Mouse (Mus musculus) liver, postnatal 0 days (tissue): ENCODE data around the gene Tbx21. TPM values are rescaled to one million over a fixed set of nuclear protein-coding genes. Genes with fewer than 3 reads are reported as not detected.

Experiments used
- ATAC-seq: fragments of 200-750 bp; cut with Nextera tagmentation; 2 replicates; pipeline ENCODE4 v1.8.0; 2017; ENCODE audit warnings: mild to moderate bottlenecking, moderate library complexity
- DNase-seq: peaks from one replicate; pipeline ENCODE4 v3.0.0-alpha.2; 2016
- H3K27ac ChIP-seq: fragments of 300-500 bp; sonication (generic); 2 replicates; pipeline ENCODE4 v1.5.1; 2014; ENCODE audit warnings: antibody characterized with exemption, moderate library complexity, mild to moderate bottlenecking, low read depth
- H3K27me3 ChIP-seq: fragments of 300-500 bp; sonication (generic); 2 replicates; pipeline ENCODE4 v1.6.1; 2014; ENCODE audit warnings: low read length, control low read depth, mixed read lengths; ENCODE audit not compliant: insufficient read depth
- H3K36me3 ChIP-seq: fragments of 300-500 bp; sonication (generic); replicated peaks from 2 replicates; pipeline ENCODE4 v1.6.1; 2014; ENCODE audit warnings: mild to moderate bottlenecking, control low read depth, low read length, moderate library complexity, mixed read lengths; ENCODE audit not compliant: insufficient read depth
- H3K4me1 ChIP-seq: fragments of 300-500 bp; sonication (generic); 2 replicates; pipeline ENCODE4 v1.6.1; 2014; ENCODE audit warnings: antibody characterized with exemption, mild to moderate bottlenecking, control low read depth; ENCODE audit not compliant: insufficient read depth
- H3K4me2 ChIP-seq: fragments of 300-500 bp; sonication (generic); 2 replicates; pipeline ENCODE4 v1.6.1; 2014; ENCODE audit warnings: low read depth, mild to moderate bottlenecking, low read length, moderate library complexity, mixed read lengths
- H3K4me3 ChIP-seq: fragments of 300-500 bp; sonication (generic); 2 replicates; pipeline ENCODE4 v1.5.1; 2014; ENCODE audit warnings: low read depth, low read length
- H3K9ac ChIP-seq: fragments of 300-500 bp; sonication (generic); replicated peaks from 2 replicates; pipeline ENCODE4 v1.6.1; 2014; ENCODE audit warnings: mild to moderate bottlenecking, moderate library complexity
- H3K9me3 ChIP-seq: fragments of 300-500 bp; sonication (generic); 2 replicates; pipeline ENCODE4 v1.6.1; 2016; ENCODE audit warnings: mild to moderate bottlenecking, control low read depth, low read length, mixed read lengths
- CTCF ChIP-seq: sonication (generic); IDR thresholded peaks from 2 replicates; pipeline ENCODE4 v1.5.1; 2016; ENCODE audit warnings: antibody characterized with exemption, low read depth
- EP300 ChIP-seq: IDR thresholded peaks from 2 replicates; pipeline ENCODE4 v1.6.1; 2016; ENCODE audit warnings: antibody characterized with exemption, low read depth, mild to moderate bottlenecking
- WGBS: fragments of 180-500 bp; shearing (Covaris S2); extraction: QIAGEN DNeasy Blood & Tissue Kit; methylation state at CpG from one replicate; pipeline ENCODE4 v1.1.7; 2014; ENCODE audit not compliant: insufficient replicate concordance; 5-methylcytosine and 5-hydroxymethylcytosine counted together
- polyA plus RNA-seq: library from polyadenylated mRNA; unstranded; fragments of >200 nt; fragmentation: Nextera tagmentation; extraction: Ambion mirVana; gene quantifications from 2 replicates; pipeline ENCODE4 v1.2.1, GENCODE M21; 2015

Gene Tbx21
- polyA plus RNA-seq, 1 experiment from 2014 or later = 0.27 TPM

DNA sequence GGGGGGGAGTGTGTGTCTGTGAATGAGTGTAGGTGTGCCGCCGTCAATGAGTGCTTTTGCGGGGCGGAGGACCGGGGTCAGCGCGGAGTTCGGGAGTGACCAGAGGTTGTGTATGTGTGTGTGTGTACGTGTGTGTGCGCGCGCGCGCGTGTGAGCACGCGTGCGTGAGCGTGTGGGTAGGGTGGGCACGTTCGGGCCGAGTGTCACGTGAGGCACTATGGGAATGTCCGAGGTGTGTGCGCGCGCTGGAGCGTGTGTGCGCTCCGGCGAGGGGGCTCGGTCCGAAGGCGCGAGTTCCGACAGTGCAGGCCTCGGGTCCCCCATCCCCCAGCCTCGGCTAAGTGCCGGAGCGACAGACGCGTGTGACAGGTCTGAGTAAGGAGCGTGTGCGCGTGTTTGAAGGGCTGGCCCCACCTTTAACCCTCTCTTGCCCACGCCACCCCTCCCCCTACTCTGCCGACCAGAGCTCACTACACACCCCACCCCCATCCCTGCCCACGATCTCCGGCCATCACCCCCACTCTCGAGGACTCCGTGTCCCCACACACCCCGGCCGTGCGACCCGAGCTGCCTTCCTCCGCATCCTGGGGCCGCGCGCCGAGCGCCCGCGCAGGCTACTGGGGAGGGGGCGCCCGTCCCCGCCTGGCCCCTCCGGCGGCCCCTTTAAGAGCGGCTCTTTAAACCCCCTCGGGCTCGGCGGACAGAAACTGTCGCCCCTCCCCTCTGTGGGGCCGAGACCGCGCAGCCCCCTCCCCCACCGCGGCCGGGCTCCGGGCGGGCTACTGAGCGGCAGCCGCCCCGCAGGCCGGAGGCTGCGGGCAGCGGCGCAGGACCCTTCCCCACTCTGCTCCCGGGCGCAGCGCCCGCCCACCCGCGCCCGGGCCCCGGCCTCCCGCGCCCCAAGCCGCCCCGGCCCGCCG, 35.5 kb upstream of the Tbx21 start:
- Histone ChIP-seq H3K4me3 (peak overlapping the region; percentile 66), H3K27ac (peak overlapping the region; percentile 76), H3K9ac (peak overlapping the region; percentile 60), H3K4me2 (peak overlapping the region; percentile 98), H3K27me3 (peaks cover 20% of the 10 kb centered on the region), H3K9me3 (no peaks in the 10 kb centered on the region), H3K4me1 (peaks cover 11% of the 10 kb centered on the region), H3K36me3 (peaks cover 8% of the 10 kb centered on the region; the same call in 1 of the 2 replicates)
- ATAC-seq (peak; percentile 58), DNase-seq (peak; percentile 53)
- TF ChIP-seq EP300 = no peak
- TF ChIP-seq CTCF = no peak
- under 1% methylated on average over 58 of the region's 102 CpGs for WGBS

DNA sequence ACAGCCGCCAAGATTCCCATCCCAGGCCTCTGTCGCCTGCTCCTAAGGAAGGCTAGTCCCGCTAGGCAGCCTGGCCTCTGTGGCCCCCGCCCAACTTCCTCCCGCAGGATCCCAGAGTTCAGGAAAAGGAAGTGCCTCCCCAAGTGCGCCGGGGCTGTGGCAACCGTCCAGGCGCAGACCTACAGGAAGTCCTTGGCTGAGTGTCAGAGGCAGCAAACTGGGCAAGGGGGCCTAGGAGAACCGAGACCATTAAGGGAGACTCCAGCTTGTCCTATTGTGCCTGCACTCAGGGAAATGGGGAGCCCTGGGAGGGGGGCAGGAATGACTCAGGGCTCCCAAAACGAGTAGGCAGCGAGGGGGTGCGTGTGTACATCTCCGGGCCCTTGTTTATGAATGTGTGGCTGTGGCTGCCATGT, 34.9 kb upstream of the Tbx21 start:
- peak; percentile 43 for ATAC-seq
- Histone ChIP-seq H3K4me2 (peak overlapping the region; percentile 98), H3K36me3 (0 out of 2 replicates have a peak, but pooled peaks cover 3% of the 10 kb centered on the region), H3K4me1 (peaks cover 11% of the 10 kb centered on the region), H3K4me3 (peak overlapping the region; percentile 66), H3K27ac (peak overlapping the region; percentile 76), H3K9me3 (no peaks in the 10 kb centered on the region), H3K9ac (peak overlapping the region; percentile 60; the same call in 1 of the 2 replicates), H3K27me3 (peaks cover 20% of the 10 kb centered on the region)
- 3% methylated on average over 14 of the region's 14 CpGs for WGBS
- TF ChIP-seq CTCF (no peak), EP300 (no peak)
- peak; percentile 68 for DNase-seq

DNA sequence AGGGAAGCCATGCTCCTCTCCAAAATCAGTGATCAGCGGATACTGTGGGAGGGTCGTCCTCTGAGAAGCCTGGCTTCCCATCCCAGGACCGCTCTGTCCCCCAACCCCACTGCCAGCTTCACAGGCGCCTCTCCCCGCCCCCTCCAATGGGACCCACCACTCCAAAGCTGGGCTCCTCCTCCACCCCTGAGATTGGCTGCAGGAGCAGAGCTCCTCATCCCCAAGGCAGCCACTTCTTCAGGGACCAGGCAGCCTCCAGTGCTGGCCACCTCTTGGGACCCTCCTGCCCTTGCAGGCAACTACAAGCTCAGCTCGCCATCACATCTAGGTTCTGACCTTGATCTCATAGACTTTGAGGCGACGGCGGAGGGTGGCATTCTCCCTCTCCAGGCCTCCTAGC, 33.9 kb upstream of the Tbx21 start:
- 51% methylated on average over 9 of the region's 9 CpGs for WGBS
- ATAC-seq = no peak
- Histone ChIP-seq H3K4me3 (peak overlapping the region; percentile 66), H3K27ac (no peak overlapping the region), H3K9me3 (no peaks in the 10 kb centered on the region), H3K27me3 (peaks cover 20% of the 10 kb centered on the region), H3K36me3 (0 out of 2 replicates have a peak, but pooled peaks cover 6% of the 10 kb centered on the region), H3K4me2 (peak overlapping the region; percentile 98), H3K4me1 (peaks cover 11% of the 10 kb centered on the region), H3K9ac (no peak overlapping the region; the same call in 1 of the 2 replicates)
- DNase-seq = no peak
- TF ChIP-seq EP300 = no peak
- TF ChIP-seq CTCF = no peak

DNA sequence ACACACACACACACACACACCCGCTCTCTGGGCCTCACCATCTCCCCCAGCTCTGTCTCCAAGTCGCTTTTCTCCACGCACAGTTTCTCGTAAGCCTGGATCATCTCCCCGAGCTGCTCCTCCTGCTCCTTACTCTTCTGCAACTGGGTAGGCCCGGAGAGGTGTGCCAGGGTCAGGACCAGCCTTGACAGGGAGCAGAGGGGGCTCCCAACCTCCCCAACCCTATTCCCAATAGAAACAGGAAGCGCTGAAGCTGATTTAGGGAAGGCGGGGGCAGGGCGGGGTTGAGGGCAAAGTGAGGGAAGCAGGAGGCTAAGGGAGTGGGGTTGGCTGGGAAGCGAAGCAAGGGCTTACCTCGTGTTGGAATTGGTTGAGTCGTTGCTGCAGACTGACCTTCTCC, 33.5 kb upstream of the Tbx21 start:
- 0 out of 2 replicates have a peak, but pooled peaks cover 6% of the 10 kb centered on the region for H3K36me3 ChIP-seq
- H3K4me1 ChIP-seq = peaks cover 11% of the 10 kb centered on the region
- 45% methylated on average over 12 of the region's 12 CpGs for WGBS
- peak overlapping the region; percentile 98 for H3K4me2 ChIP-seq
- DNase-seq (no peak), ATAC-seq (no peak)
- H3K9me3 ChIP-seq = no peaks in the 10 kb centered on the region
- no peak overlapping the region for H3K9ac ChIP-seq
- peak overlapping the region; percentile 66 for H3K4me3 ChIP-seq
- peaks cover 20% of the 10 kb centered on the region for H3K27me3 ChIP-seq
- no peak overlapping the region for H3K27ac ChIP-seq
- TF ChIP-seq CTCF (no peak), EP300 (no peak)

DNA sequence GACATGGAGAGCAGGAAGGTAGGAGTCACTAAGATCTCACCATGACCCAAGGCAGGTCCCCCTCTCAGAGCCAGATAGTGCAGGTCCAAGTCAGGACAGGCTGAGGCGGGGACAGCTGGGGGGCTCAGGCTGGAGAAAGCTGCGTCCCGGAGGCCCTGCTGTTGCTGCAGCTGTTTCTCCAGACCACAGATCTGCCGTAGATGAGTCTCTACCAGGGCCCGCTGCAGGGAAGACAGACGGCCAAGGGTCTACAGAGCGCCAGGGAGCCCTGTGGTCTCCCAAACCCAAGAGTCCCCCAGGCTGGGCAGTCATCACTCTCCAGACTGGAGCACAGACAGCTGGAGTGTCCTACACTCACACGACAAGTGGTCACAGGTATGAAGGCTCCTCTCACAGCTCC, 32.2 kb upstream of the Tbx21 start:
- 63% methylated on average over 8 of the region's 8 CpGs for WGBS
- TF ChIP-seq EP300 = no peak
- TF ChIP-seq CTCF = no peak
- H3K4me1 ChIP-seq = peaks cover 11% of the 10 kb centered on the region
- H3K4me3 ChIP-seq = no peak overlapping the region
- no peak for ATAC-seq
- 0 out of 2 replicates have a peak, but pooled peaks cover 6% of the 10 kb centered on the region for H3K36me3 ChIP-seq
- peaks cover 17% of the 10 kb centered on the region for H3K27me3 ChIP-seq
- H3K9me3 ChIP-seq = no peaks in the 10 kb centered on the region
- H3K9ac ChIP-seq = no peak overlapping the region
- H3K4me2 ChIP-seq = no peak overlapping the region
- no peak overlapping the region for H3K27ac ChIP-seq
- DNase-seq = no peak

DNA sequence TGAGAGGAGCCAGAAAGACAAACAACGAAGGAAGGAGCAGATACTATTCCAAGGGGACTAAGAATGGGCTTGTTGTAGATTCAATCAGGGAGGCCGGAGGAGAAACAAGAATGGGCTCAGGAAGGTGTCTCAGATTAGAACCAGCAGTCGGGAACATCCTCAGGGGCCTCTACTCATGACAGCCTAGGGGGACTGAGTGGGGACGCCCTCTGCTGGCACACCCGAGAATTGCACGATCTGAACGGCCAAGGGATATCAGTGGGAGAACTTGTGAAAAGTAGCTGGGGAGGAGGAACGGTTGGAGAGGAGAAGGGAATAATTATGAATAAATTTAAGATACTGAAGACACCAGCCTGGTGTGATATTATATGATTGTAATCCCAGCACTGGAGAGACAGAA, 31.6 kb upstream of the Tbx21 start:
- H3K4me1 ChIP-seq = peaks cover 14% of the 10 kb centered on the region
- H3K4me3 ChIP-seq = no peak overlapping the region
- WGBS = 10% methylated on average over 8 of the region's 8 CpGs
- peak overlapping the region; percentile 44 for H3K4me2 ChIP-seq
- TF ChIP-seq CTCF (peak; percentile 90), EP300 (no peak)
- no peak overlapping the region for H3K9ac ChIP-seq
- H3K9me3 ChIP-seq = no peaks in the 10 kb centered on the region
- peaks cover 15% of the 10 kb centered on the region for H3K27me3 ChIP-seq
- ATAC-seq (no peak), DNase-seq (peak; percentile 82)
- no peak overlapping the region for H3K27ac ChIP-seq
- 0 out of 2 replicates have a peak, but pooled peaks cover 6% of the 10 kb centered on the region for H3K36me3 ChIP-seq
